ENCODE assay signal across 25 mouse cellular contexts in the genomic region with DNA sequence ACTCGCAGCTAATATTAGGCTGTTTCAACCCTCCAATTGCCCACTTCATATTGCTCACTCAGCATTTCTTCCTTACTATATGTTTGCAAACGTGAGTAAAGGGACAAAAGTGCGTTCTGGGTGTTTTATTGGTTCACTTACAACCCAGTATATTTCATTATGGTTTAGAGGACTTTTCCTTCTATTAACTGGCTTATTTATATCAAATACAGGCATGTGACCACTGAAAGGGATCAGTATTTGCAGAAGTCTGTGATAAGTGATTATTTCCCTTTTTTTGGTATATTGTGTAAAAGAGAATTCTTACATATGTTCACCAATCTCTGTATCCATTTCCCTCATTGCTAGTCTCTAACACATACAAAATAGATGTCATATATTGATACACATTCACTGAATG.
"Had no signal": no experiment of that assay in that cellular context is flagged by ENCODE, and none has a peak within 500 bp of the region (broad histone marks: within the 10 kb centered on the region; RNA-seq: fewer than 3 reads in every experiment).

No protein-coding gene starts in this region.

- H3K27me3 ChIP-seq: embryonic facial prominence, embryonic 15.5 days had no signal

- H3K4me3 ChIP-seq: embryonic facial prominence, embryonic 10.5 days; embryonic facial prominence, embryonic 12.5 days; embryonic facial prominence, embryonic 13.5 days; embryonic facial prominence, embryonic 15.5 days; erythroblast, embryonic 14.5 days; forebrain, embryonic 10.5 days; forebrain, embryonic 12.5 days; forebrain, embryonic 13.5 days; forebrain, embryonic 15.5 days; gastrocnemius, adult 2 months; heart, adult 2 months had no signal

- DNase-seq: cerebellum, adult 9-10 months; cerebellum, adult 9-11 months; cerebellum, postnatal 10 days; cerebellum, postnatal 14 days; cerebellum, postnatal 25 days; cerebellum, postnatal 36 days; embryo, embryonic 11 days; forebrain, postnatal 0 days; gastrocnemius, adult 2 months; gastrocnemius, postnatal 10 days; gastrocnemius, postnatal 14 days; gastrocnemius, postnatal 25 days; gastrocnemius, postnatal 36 days; heart, adult 11 months; heart, adult 18-20 months; heart, adult 2 months had no signal

- H3K9me3 ChIP-seq: embryonic facial prominence, embryonic 10.5 days; embryonic facial prominence, embryonic 12.5 days; embryonic facial prominence, embryonic 13.5 days; embryonic facial prominence, embryonic 15.5 days; forebrain, embryonic 10.5 days; forebrain, embryonic 12.5 days; forebrain, embryonic 13.5 days; forebrain, embryonic 15.5 days had no signal

- H3K36me3 ChIP-seq: embryonic facial prominence, embryonic 10.5 days; embryonic facial prominence, embryonic 12.5 days; embryonic facial prominence, embryonic 13.5 days; embryonic facial prominence, embryonic 15.5 days; forebrain, embryonic 10.5 days; forebrain, embryonic 12.5 days; forebrain, embryonic 15.5 days had no signal

- H3K9ac ChIP-seq: embryonic facial prominence, embryonic 12.5 days; embryonic facial prominence, embryonic 13.5 days; embryonic facial prominence, embryonic 15.5 days; forebrain, embryonic 12.5 days; forebrain, embryonic 13.5 days; forebrain, embryonic 15.5 days; forebrain, postnatal 0 days had no signal

- H3K4me1 ChIP-seq: embryonic facial prominence, embryonic 10.5 days; embryonic facial prominence, embryonic 12.5 days; embryonic facial prominence, embryonic 13.5 days; embryonic facial prominence, embryonic 15.5 days; forebrain, embryonic 10.5 days; forebrain, embryonic 12.5 days; forebrain, embryonic 13.5 days; forebrain, embryonic 15.5 days had no signal

- H3K27ac ChIP-seq: embryonic facial prominence, embryonic 10.5 days; embryonic facial prominence, embryonic 12.5 days; embryonic facial prominence, embryonic 13.5 days; embryonic facial prominence, embryonic 15.5 days; forebrain, embryonic 10.5 days; forebrain, embryonic 12.5 days; forebrain, embryonic 13.5 days; forebrain, embryonic 15.5 days; gastrocnemius, adult 2 months; heart, adult 2 months had no signal
